21 mouse cellular contexts compared by ENCODE assay signal in the genomic region with DNA sequence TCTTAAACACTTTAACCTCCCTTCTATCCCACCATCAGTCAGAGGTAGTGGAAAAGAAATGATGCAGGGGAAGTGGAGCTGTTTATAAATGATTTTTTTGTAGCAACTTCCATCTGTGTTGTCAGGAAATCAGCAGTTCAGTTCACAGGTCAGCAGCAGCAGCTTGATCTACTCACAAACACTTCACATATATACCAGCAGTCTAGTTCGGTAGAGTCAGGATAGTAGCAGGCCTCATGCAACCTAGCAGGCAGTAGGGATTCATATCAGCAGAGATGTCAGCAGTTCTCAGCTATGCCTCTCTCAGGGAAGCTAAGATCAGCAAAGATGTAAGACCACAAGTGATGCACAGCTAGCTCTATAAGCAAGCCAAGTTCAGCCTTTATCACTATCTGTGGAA.
"Had no signal": no experiment of that assay in that cellular context is flagged by ENCODE, and none has a peak within 500 bp of the region (broad histone marks: within the 10 kb centered on the region; RNA-seq: fewer than 3 reads in every experiment).

No protein-coding gene starts in this region.

- H3K4me2 ChIP-seq: heart, embryonic 12.5 days; hindbrain, embryonic 13.5 days; hindbrain, embryonic 15.5 days; limb, embryonic 13.5 days; limb, embryonic 15.5 days had no signal

- DNase-seq: forebrain, postnatal 0 days; gastrocnemius, postnatal 14 days; gastrocnemius, postnatal 36 days; heart, adult 11 months; heart, adult 2 months; heart, postnatal 10 days; kidney, adult 11 months; kidney, adult 2 months; kidney, adult 9 months; kidney, postnatal 14 days; kidney, postnatal 36 days; layer of hippocampus, adult 9-11 months; layer of hippocampus, postnatal 36 days; left cerebral cortex, postnatal 4 days had no signal

- H3K9me3 ChIP-seq: heart, embryonic 12.5 days; hindbrain, embryonic 13.5 days; hindbrain, embryonic 15.5 days; limb, embryonic 13.5 days; limb, embryonic 15.5 days had no signal

- H3K27me3 ChIP-seq: heart, embryonic 12.5 days; hindbrain, embryonic 13.5 days; hindbrain, embryonic 15.5 days; limb, embryonic 13.5 days; limb, embryonic 15.5 days had no signal

- H3K27ac ChIP-seq: heart, adult 2 months; hindbrain, embryonic 13.5 days; hindbrain, embryonic 15.5 days; hindbrain, postnatal 0 days; limb, embryonic 13.5 days; limb, embryonic 15.5 days had no signal

- H3K4me3 ChIP-seq: heart, adult 2 months; heart, embryonic 12.5 days; hindbrain, embryonic 13.5 days; hindbrain, embryonic 15.5 days; limb, embryonic 13.5 days; limb, embryonic 15.5 days had no signal

- H3K36me3 ChIP-seq: heart, embryonic 12.5 days; hindbrain, embryonic 13.5 days; hindbrain, embryonic 15.5 days; limb, embryonic 13.5 days; limb, embryonic 15.5 days had no signal

- H3K9ac ChIP-seq: forebrain, postnatal 0 days; heart, embryonic 12.5 days; hindbrain, embryonic 13.5 days; hindbrain, embryonic 15.5 days; limb, embryonic 13.5 days; limb, embryonic 15.5 days had no signal

- H3K4me1 ChIP-seq: hindbrain, embryonic 13.5 days; hindbrain, embryonic 15.5 days; limb, embryonic 13.5 days; limb, embryonic 15.5 days had no signal

- ATAC-seq: forebrain, postnatal 0 days; hindbrain, postnatal 0 days; intestine, embryonic 16.5 days had no signal
